Mouse (Mus musculus): Measurements from ENCODE around the gene Limd2. TPM values are rescaled to one million over a fixed set of nuclear protein-coding genes. Genes with fewer than 3 reads are reported as not detected.

Gene Limd2
- polyA plus RNA-seq, 1 experiment from 2014 or later: 431 TPM

DNA sequence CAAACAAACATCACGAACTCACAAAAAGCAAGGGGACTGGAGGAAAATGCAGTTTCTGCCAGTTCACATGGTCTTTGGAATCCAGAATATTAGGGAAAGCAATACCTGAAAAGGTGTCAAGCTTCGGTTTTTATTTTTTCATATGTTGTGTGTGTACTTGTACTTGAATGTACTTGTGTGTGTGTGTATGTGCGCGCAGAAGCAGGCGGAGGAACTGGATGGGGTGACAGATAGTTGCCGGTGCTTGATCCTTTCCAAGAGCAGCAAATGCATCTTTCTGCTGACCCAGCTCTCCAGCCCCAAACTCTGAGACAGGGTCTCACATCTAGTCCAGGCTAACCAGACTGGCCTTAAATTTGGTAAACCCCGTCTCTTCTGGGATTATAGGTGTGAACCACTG, 34.2 kb upstream of the Limd2 start:
- 93% methylated on average over 7 of the region's 7 CpGs for WGBS
- H3K27ac ChIP-seq (replicated peaks; ENCODE audit: low read depth, low read length): no peak overlapping the region

DNA sequence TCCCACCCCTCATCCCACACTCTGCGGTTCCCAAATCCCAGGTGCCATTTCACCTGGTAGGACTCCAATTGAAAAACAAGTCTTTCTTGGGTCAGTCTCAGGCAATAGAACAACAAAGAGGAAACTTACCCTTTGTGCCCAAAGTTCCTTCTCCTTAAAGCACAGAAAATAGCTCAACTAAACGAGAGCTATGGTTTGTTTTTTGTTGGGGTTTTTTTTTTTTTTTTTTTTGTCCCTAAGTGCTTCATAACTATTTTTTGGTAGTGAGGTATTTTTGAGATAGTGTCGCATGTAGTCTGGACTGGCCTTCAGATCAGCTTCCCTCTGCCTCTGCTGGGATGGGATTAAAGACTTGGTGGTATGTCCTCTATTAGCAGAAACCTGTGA, 33.5 kb upstream of the Limd2 start:
- peak overlapping the region; percentile 59 for H3K4me3 ChIP-seq (ENCODE audit: low read depth, low read length)
- DNase-seq (ENCODE audit: low spot score) (no peak), ATAC-seq (replicated peaks; ENCODE audit: insufficient number of reproducible peaks, low FRiP score, low TSS enrichment, low read depth) (no peak)
- WGBS: 38% methylated on average over 3 of the region's 3 CpGs
- no peak overlapping the region for H3K27ac ChIP-seq (replicated peaks; ENCODE audit: low read depth, low read length)
- H3K36me3 ChIP-seq (replicated peaks; ENCODE audit: control insufficient read depth, insufficient read depth, low read depth, low read length): no peaks in the 10 kb centered on the region
- no peaks in the 10 kb centered on the region for H3K27me3 ChIP-seq (ENCODE audit: control insufficient read depth, insufficient read depth, low read length)
- no peaks in the 10 kb centered on the region for H3K4me1 ChIP-seq (ENCODE audit: control insufficient read depth, insufficient read depth, low read length)
- H3K4me2 ChIP-seq (ENCODE audit: low read depth, low read length): peak overlapping the region; percentile 26
- no peaks in the 10 kb centered on the region for H3K9me3 ChIP-seq (replicated peaks; ENCODE audit: control insufficient read depth, low read length)
- peak overlapping the region; percentile 57 for H3K9ac ChIP-seq (replicated peaks; ENCODE audit: low read length)

More for the DNA sequence above, 34.2 kb upstream of the Limd2 start:
- Histone ChIP-seq H3K9ac (replicated peaks; ENCODE audit: low read length) (no peak overlapping the region), H3K27me3 (ENCODE audit: control insufficient read depth, insufficient read depth, low read length) (no peaks in the 10 kb centered on the region), H3K4me3 (ENCODE audit: low read depth, low read length) (no peak overlapping the region), H3K36me3 (replicated peaks; ENCODE audit: control insufficient read depth, insufficient read depth, low read depth, low read length) (no peaks in the 10 kb centered on the region), H3K4me2 (ENCODE audit: low read depth, low read length) (no peak overlapping the region), H3K9me3 (replicated peaks; ENCODE audit: control insufficient read depth, low read length) (no peaks in the 10 kb centered on the region), H3K4me1 (ENCODE audit: control insufficient read depth, insufficient read depth, low read length) (no peaks in the 10 kb centered on the region)
- DNase-seq (ENCODE audit: low spot score) (no peak), ATAC-seq (replicated peaks; ENCODE audit: insufficient number of reproducible peaks, low FRiP score, low TSS enrichment, low read depth) (no peak)

DNA sequence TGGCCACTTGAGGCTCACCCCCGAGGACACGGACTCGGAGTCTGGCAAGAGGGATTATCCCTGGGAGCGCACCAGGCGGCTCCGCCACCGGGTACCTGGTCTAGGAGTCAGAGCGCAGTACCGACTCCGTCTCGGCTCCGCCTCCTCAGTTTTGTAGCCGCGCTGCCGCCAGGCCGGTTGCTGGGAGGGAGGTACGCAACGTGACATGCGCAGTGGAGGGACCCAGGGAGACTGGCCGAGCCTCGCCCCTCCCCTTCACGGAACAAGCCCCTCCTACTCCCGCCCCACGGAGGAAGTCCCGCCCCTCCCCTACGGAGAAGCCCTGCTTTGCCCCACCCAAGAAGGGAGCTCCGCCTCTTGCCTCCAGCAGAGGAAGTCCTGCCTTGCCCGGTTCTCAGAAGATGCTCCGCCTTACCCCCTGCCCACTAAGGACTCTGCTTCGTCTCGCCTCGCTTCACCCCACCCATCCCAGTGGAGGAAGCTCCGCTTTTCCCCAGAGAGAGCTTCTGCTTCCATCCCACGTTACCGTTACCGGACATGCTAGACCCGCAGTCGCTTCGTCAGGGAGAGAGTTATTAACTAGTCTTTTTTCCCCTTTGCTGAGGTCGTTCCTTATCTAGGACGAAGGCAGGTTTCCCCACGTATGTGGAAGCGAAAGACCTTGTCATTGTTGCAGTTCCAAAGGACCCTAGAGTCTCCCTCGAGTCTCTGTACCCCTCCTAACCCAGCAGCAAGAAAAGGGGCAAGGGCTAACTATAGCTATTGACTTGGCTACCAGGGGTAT, 32.9 kb upstream of the Limd2 start:
- peak overlapping the region; percentile 60 for H3K27ac ChIP-seq (replicated peaks; ENCODE audit: low read depth, low read length)
- no peaks in the 10 kb centered on the region for H3K27me3 ChIP-seq (ENCODE audit: control insufficient read depth, insufficient read depth, low read length)
- ATAC-seq (replicated peaks; ENCODE audit: insufficient number of reproducible peaks, low FRiP score, low TSS enrichment, low read depth): peak; percentile 96
- no peaks in the 10 kb centered on the region for H3K9me3 ChIP-seq (replicated peaks; ENCODE audit: control insufficient read depth, low read length)
- H3K36me3 ChIP-seq (replicated peaks; ENCODE audit: control insufficient read depth, insufficient read depth, low read depth, low read length): no peaks in the 10 kb centered on the region
- WGBS: under 1% methylated on average over 44 of the region's 44 CpGs
- peak overlapping the region; percentile 67 for H3K9ac ChIP-seq (replicated peaks; ENCODE audit: low read length)
- H3K4me1 ChIP-seq (ENCODE audit: control insufficient read depth, insufficient read depth, low read length): no peaks in the 10 kb centered on the region
- peak overlapping the region; percentile 42 for H3K4me2 ChIP-seq (ENCODE audit: low read depth, low read length)
- peak overlapping the region; percentile 59 for H3K4me3 ChIP-seq (ENCODE audit: low read depth, low read length)
- DNase-seq (ENCODE audit: low spot score): peak; percentile 98

DNA sequence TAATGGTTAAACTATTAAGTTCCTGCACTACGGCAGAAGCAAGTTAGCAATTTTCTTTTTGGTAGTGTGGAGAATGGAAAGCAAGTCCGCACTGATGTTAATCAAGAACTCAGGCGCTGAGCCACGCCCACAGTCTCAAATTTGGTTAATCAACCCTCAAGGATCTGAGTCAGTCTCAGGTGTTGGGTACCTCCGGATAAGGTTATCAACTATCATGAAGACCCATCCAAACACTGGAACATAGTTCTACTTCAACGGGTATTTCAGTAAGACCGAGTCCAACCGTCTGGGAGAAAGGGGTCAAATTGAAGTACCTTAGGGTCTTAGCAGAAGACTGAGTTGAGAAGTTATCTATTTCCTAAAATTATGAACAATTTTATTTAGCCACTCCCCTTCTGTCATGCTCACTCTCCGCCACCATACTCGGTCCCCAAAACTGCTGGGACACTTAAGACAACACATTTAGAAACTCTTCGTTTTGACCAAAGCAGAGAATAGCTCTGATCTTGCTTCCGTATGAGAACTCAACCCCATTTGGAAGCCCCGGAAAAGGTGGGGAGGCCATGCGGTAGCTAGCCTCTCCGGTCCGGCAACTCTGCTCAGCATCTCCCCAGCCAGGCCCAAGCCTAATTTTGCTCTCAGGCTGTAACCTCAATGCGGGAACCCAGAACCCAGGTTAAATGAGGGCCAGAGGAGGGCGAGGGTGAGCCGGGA, 32.2 kb upstream of the Limd2 start:
- Histone ChIP-seq H3K9ac (replicated peaks; ENCODE audit: low read length) (peak overlapping the region; percentile 67), H3K27me3 (ENCODE audit: control insufficient read depth, insufficient read depth, low read length) (no peaks in the 10 kb centered on the region), H3K27ac (replicated peaks; ENCODE audit: low read depth, low read length) (peak overlapping the region; percentile 60), H3K4me1 (ENCODE audit: control insufficient read depth, insufficient read depth, low read length) (no peaks in the 10 kb centered on the region), H3K4me2 (ENCODE audit: low read depth, low read length) (peak overlapping the region; percentile 42), H3K9me3 (replicated peaks; ENCODE audit: control insufficient read depth, low read length) (no peaks in the 10 kb centered on the region), H3K4me3 (ENCODE audit: low read depth, low read length) (peak overlapping the region; percentile 59), H3K36me3 (replicated peaks; ENCODE audit: control insufficient read depth, insufficient read depth, low read depth, low read length) (no peaks in the 10 kb centered on the region)
- ATAC-seq (replicated peaks; ENCODE audit: insufficient number of reproducible peaks, low FRiP score, low TSS enrichment, low read depth) (no peak; the same call in 1 of the 2 replicates), DNase-seq (ENCODE audit: low spot score) (no peak)
- 10% methylated on average over 19 of the region's 19 CpGs for WGBS

DNA sequence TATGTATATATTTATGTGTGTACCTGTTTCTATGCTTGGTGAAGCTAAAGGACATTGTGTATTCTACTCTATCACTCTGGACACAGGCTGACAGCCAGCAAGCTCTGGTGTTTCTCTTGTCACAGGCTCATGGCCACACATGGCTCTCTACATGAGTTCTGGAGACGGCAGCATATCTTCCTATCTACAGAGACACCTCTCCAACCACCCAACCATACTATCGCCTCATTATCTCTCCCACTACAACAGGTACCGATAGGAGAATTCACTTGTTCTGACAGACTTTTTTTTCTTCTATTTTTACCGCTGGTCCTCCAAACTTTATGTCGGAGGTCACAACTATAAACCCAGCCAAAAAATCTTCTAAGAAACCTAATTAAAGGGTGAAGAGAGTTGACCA, 31.6 kb upstream of the Limd2 start:
- WGBS: 87% methylated on average over 5 of the region's 5 CpGs
- H3K27me3 ChIP-seq (ENCODE audit: control insufficient read depth, insufficient read depth, low read length): no peaks in the 10 kb centered on the region
- no peak overlapping the region for H3K27ac ChIP-seq (replicated peaks; ENCODE audit: low read depth, low read length)
- H3K4me2 ChIP-seq (ENCODE audit: low read depth, low read length): peak overlapping the region; percentile 42; the same call in 1 of the 2 replicates
- peak overlapping the region; percentile 59; the same call in 1 of the 2 replicates for H3K4me3 ChIP-seq (ENCODE audit: low read depth, low read length)
- no peak overlapping the region for H3K9ac ChIP-seq (replicated peaks; ENCODE audit: low read length)
- H3K9me3 ChIP-seq (replicated peaks; ENCODE audit: control insufficient read depth, low read length): no peaks in the 10 kb centered on the region
- no peaks in the 10 kb centered on the region for H3K36me3 ChIP-seq (replicated peaks; ENCODE audit: control insufficient read depth, insufficient read depth, low read depth, low read length)
- H3K4me1 ChIP-seq (ENCODE audit: control insufficient read depth, insufficient read depth, low read length): no peaks in the 10 kb centered on the region
- no peak for ATAC-seq (replicated peaks; ENCODE audit: insufficient number of reproducible peaks, low FRiP score, low TSS enrichment, low read depth)
- no peak for DNase-seq (ENCODE audit: low spot score)

DNA sequence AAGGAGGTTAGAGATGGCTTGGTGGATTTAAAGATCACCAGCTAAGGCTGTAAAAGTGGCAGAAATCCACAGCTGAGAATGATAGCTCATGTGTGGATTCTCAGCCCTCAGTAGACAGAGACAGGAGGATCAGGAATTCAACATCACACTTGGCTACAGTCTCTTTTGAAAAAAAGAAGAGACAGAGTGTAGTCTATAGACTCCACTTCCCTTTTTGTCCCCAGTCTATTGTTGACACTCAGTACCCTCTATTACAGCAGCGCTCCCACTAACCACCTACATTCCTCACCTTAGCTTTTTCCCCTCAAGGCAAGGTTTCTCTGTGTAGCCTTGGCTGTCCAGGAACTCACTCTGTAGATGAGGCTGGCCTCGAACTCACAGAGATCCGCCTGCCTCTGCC, 31.1 kb upstream of the Limd2 start:
- DNase-seq (ENCODE audit: low spot score) (no peak), ATAC-seq (replicated peaks; ENCODE audit: insufficient number of reproducible peaks, low FRiP score, low TSS enrichment, low read depth) (no peak)
- H3K9me3 ChIP-seq (replicated peaks; ENCODE audit: control insufficient read depth, low read length): no peaks in the 10 kb centered on the region
- no peaks in the 10 kb centered on the region for H3K36me3 ChIP-seq (replicated peaks; ENCODE audit: control insufficient read depth, insufficient read depth, low read depth, low read length)
- H3K9ac ChIP-seq (replicated peaks; ENCODE audit: low read length): no peak overlapping the region
- no peak overlapping the region for H3K4me2 ChIP-seq (ENCODE audit: low read depth, low read length)
- 91% methylated on average over 3 of the region's 3 CpGs for WGBS
- H3K4me1 ChIP-seq (ENCODE audit: control insufficient read depth, insufficient read depth, low read length): no peaks in the 10 kb centered on the region
- H3K27me3 ChIP-seq (ENCODE audit: control insufficient read depth, insufficient read depth, low read length): no peaks in the 10 kb centered on the region
- H3K27ac ChIP-seq (replicated peaks; ENCODE audit: low read depth, low read length): no peak overlapping the region
- no peak overlapping the region for H3K4me3 ChIP-seq (ENCODE audit: low read depth, low read length)

DNA sequence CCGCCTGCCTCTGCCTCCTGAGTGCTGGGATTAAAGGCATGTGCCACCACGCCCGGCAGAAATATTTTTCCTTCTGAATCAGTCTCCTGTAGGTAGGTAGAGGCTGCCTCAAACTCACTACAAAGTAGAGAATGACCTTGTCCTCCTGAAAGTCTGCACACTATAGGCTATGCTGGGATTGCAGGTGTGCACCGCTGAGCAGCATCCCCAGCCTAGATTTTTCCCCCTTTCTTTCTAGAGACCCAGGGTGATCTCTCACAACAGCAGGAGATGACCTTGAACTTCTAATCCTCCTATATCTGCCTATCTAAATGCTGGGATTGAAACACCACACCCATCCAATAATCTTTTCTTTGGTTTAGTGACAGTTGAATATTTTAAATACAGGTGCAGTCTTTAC, 26.7 kb upstream of the Limd2 start:
- Histone ChIP-seq H3K4me2 (ENCODE audit: low read depth, low read length) (no peak overlapping the region), H3K36me3 (replicated peaks; ENCODE audit: control insufficient read depth, insufficient read depth, low read depth, low read length) (no peaks in the 10 kb centered on the region; the same call in 1 of the 2 replicates), H3K9ac (replicated peaks; ENCODE audit: low read length) (no peak overlapping the region), H3K27me3 (ENCODE audit: control insufficient read depth, insufficient read depth, low read length) (no peaks in the 10 kb centered on the region), H3K4me1 (ENCODE audit: control insufficient read depth, insufficient read depth, low read length) (no peaks in the 10 kb centered on the region), H3K27ac (replicated peaks; ENCODE audit: low read depth, low read length) (no peak overlapping the region), H3K9me3 (replicated peaks; ENCODE audit: control insufficient read depth, low read length) (no peaks in the 10 kb centered on the region), H3K4me3 (ENCODE audit: low read depth, low read length) (no peak overlapping the region)
- no peak for ATAC-seq (replicated peaks; ENCODE audit: insufficient number of reproducible peaks, low FRiP score, low TSS enrichment, low read depth)
- no peak for DNase-seq (ENCODE audit: low spot score)
- 94% methylated on average over 4 of the region's 4 CpGs for WGBS

DNA sequence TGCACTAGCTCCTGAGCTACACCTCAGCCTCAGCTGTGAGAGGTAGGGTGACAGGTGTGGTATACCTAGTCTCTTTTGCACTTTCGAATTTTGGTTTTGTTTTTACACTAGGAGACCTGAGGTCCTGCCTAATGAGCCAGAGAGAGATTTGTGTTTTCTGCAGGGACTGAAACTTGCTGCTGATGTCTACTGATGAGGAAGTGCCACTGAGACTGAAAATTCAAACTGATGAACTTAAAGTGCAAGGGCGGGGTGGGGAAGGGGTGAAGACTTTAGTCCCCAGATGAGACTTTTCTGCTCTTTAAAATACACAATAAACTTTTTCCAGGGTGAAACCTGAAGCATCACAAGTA, 19.8 kb upstream of the Limd2 start:
- no peaks in the 10 kb centered on the region for H3K9me3 ChIP-seq (replicated peaks; ENCODE audit: control insufficient read depth, low read length)
- no peaks in the 10 kb centered on the region for H3K27me3 ChIP-seq (ENCODE audit: control insufficient read depth, insufficient read depth, low read length)
- no peak overlapping the region for H3K27ac ChIP-seq (replicated peaks; ENCODE audit: low read depth, low read length)
- H3K4me2 ChIP-seq (ENCODE audit: low read depth, low read length): no peak overlapping the region
- ATAC-seq (replicated peaks; ENCODE audit: insufficient number of reproducible peaks, low FRiP score, low TSS enrichment, low read depth): no peak
- no peak for DNase-seq (ENCODE audit: low spot score)
- no peaks in the 10 kb centered on the region; the same call in 1 of the 2 replicates for H3K36me3 ChIP-seq (replicated peaks; ENCODE audit: control insufficient read depth, insufficient read depth, low read depth, low read length)
- H3K4me3 ChIP-seq (ENCODE audit: low read depth, low read length): no peak overlapping the region
- 78% methylated on average over 2 of the region's 2 CpGs for WGBS
- H3K9ac ChIP-seq (replicated peaks; ENCODE audit: low read length): no peak overlapping the region
- H3K4me1 ChIP-seq (ENCODE audit: control insufficient read depth, insufficient read depth, low read length): no peaks in the 10 kb centered on the region

Data from embryonic facial prominence, embryonic 11.5 days (tissue).